Mouse (Mus musculus): ENCODE measurements around the gene Unkl. TPM values are rescaled to one million over a fixed set of nuclear protein-coding genes. Genes with fewer than 3 reads are reported as not detected.
A peak's percentile ranks its signal among the peaks of the same experiment; 100 is the strongest.

Gene Unkl
- polyA plus RNA-seq, 1 experiment from 2014 or later = 14.2 TPM

GRCm38 (mm10) chr17:25244239-25244638 is 56.0 kb downstream of the Unkl start:
- 92% methylated on average over 16 of the region's 16 CpGs for whole genome bisulfite sequencing
- H3K4me3 ChIP-seq = no peak overlapping the region
- H3K36me3 ChIP-seq = peaks cover 26% of the 10 kb centered on the region

GRCm38 (mm10) chr17:25248033-25248750 is 60.0 kb downstream of the Unkl start:
- Histone ChIP-seq H3K4me3 (no peak overlapping the region), H3K4me2 (replicated peaks) (no peak overlapping the region), H3K27me3 (no peaks in the 10 kb centered on the region), H3K27ac (replicated peaks) (no peak overlapping the region), H3K9ac (replicated peaks) (no peak overlapping the region), H3K9me3 (no peaks in the 10 kb centered on the region), H3K36me3 (peaks cover 15% of the 10 kb centered on the region), H3K4me1 (no peaks in the 10 kb centered on the region)
- 84% methylated on average over 18 of the region's 18 CpGs for WGBS
- no peak for ATAC-seq (replicated peaks)

More at GRCm38 (mm10) chr17:25244239-25244638, 56.0 kb downstream of the Unkl start:
- no peaks in the 10 kb centered on the region for H3K27me3 ChIP-seq
- no peaks in the 10 kb centered on the region for H3K9me3 ChIP-seq
- no peak for ATAC-seq (replicated peaks)
- H3K27ac ChIP-seq (replicated peaks) = no peak overlapping the region
- no peak overlapping the region for H3K4me2 ChIP-seq (replicated peaks)
- H3K4me1 ChIP-seq = peaks cover 16% of the 10 kb centered on the region
- no peak overlapping the region for H3K9ac ChIP-seq (replicated peaks)

DNA sequence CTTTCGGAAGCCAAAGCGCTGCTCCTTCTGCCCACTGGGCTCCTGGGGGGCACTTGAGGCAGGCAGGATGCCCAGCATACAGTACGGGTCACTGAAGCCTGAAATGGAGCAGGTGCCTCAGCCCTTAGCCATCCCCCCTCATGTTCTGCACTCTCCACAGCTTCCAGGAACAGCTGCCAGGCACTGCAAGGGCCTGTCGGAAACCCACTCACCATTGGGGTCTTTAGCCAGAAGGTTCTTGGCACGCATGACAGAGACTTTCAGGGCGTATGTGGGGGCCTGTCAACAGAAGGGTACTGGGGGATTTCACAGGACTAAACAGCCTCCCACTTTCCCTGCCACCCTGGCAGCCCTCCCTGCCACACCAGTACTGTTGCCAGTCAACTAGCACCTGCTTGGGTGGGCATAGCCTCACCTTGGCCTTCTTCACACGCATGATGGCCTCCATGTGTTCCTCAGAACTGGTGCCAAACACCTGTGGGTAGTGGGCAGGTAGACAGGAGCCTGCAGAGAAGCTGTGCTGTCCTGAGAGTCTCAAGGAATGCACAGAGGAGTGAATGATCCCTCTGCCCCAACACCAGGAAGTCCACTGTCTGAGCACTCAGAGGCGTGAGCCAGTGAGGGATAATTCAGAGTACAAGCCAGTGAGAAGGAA is 62.1 kb downstream of the Unkl start:
- no peak for ATAC-seq (replicated peaks)
- H3K9me3 ChIP-seq = no peaks in the 10 kb centered on the region
- WGBS = 71% methylated on average over 8 of the region's 8 CpGs
- peaks cover 9% of the 10 kb centered on the region for H3K4me1 ChIP-seq
- peaks cover 8% of the 10 kb centered on the region for H3K27me3 ChIP-seq
- no peak overlapping the region for H3K9ac ChIP-seq (replicated peaks)
- H3K27ac ChIP-seq (replicated peaks) = no peak overlapping the region
- no peaks in the 10 kb centered on the region for H3K36me3 ChIP-seq
- no peak overlapping the region for H3K4me2 ChIP-seq (replicated peaks)
- no peak overlapping the region for H3K4me3 ChIP-seq

GRCm38 (mm10) chr17:25252643-25253042 is 64.4 kb downstream of the Unkl start:
- H3K9ac ChIP-seq (replicated peaks) = no peak overlapping the region
- 0 out of 2 replicates have a peak, but pooled peaks have one; percentile 55 for ATAC-seq (replicated peaks)

GRCm38 (mm10) chr17:25253760-25254159 is 65.6 kb downstream of the Unkl start:
- Histone ChIP-seq H3K4me3 (no peak overlapping the region), H3K36me3 (no peaks in the 10 kb centered on the region), H3K27ac (replicated peaks) (peak overlapping the region; percentile 75), H3K27me3 (peaks cover 23% of the 10 kb centered on the region), H3K9ac (replicated peaks) (no peak overlapping the region), H3K9me3 (no peaks in the 10 kb centered on the region), H3K4me2 (replicated peaks) (peak overlapping the region; percentile 14; the same call in 1 of the 2 replicates), H3K4me1 (peaks cover 19% of the 10 kb centered on the region)
- ATAC-seq (replicated peaks) = no peak; the same call in 1 of the 2 replicates
- 14% methylated on average over 10 of the region's 10 CpGs for WGBS

More at GRCm38 (mm10) chr17:25252643-25253042, 64.4 kb downstream of the Unkl start:
- Histone ChIP-seq H3K4me2 (replicated peaks) (no peak overlapping the region), H3K4me1 (peaks cover 19% of the 10 kb centered on the region), H3K27ac (replicated peaks) (peak overlapping the region; percentile 75), H3K27me3 (peaks cover 23% of the 10 kb centered on the region), H3K36me3 (no peaks in the 10 kb centered on the region), H3K9me3 (no peaks in the 10 kb centered on the region), H3K4me3 (no peak overlapping the region)
- 27% methylated on average over 3 of the region's 3 CpGs for WGBS

DNA sequence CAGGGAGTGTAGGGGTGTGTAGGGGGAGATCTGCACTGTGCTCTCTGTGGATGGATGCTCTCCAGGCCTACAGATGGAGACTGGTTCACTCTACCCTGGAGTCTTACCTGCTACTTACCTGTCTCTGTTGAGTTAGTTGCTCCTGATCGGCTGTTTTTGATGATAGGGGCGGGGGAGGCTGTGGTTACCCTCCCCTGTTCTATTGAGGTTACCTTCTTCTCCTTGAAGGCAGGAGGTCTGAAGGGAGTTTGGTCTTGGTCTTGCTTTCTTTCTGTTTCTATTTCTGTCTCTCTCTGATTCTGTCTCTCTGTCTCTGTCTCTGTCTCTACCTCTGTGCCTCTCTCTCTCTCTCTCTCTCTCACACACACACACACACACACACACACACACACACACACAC is 66.9 kb downstream of the Unkl start:
- Histone ChIP-seq H3K4me1 (peaks cover 19% of the 10 kb centered on the region), H3K36me3 (peaks cover 12% of the 10 kb centered on the region), H3K9me3 (no peaks in the 10 kb centered on the region), H3K4me3 (no peak overlapping the region), H3K4me2 (replicated peaks) (no peak overlapping the region), H3K27me3 (peaks cover 23% of the 10 kb centered on the region), H3K9ac (replicated peaks) (no peak overlapping the region), H3K27ac (replicated peaks) (no peak overlapping the region)
- WGBS = 72% methylated on average over 2 of the region's 2 CpGs
- no peak for ATAC-seq (replicated peaks)

DNA sequence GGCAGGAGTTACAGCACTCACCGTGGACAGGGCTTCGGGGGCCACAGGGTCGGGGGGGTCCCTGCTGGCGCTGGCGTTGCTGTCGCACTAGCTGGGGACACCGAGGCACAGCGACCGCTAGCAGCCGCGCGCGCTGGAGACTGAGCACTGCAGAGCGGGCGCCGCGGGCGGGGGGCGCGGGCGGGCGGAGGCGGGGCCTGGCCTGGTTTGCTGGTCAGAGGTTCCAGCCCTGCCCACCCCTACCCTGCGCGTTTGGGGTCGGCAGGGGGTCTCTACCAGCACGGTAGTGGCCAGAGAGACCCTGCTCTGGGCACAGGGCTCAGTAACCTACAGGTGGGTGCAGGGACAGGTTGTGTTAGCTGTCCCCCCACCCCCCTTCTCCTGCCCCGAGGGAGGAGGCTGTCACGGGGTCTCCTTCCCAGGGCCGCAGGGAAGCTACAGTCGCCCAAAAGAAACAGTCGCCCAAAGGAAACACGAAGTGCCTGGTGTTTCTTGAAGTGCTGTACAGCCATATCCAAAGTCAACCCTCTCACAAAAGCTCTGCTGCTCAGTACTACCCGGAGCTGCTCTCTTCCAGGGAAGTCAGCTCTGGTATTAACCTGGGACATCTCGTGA is 68.0 kb downstream of the Unkl start, which contains the start of gene Baiap3:
Gene Baiap3, minus strand, starts transcription at position 225 of the 615 bp plus-strand sequence.
- Histone ChIP-seq H3K27me3 (peaks cover 23% of the 10 kb centered on the region), H3K27ac (replicated peaks) (no peak within 1 kb of the TSS), H3K4me1 (peaks cover 19% of the 10 kb centered on the region), H3K9me3 (no peaks in the 10 kb centered on the region), H3K4me3 (peak within 1 kb of the TSS; percentile 25), H3K4me2 (replicated peaks) (peak within 1 kb of the TSS; percentile 35), H3K9ac (replicated peaks) (0 out of 2 replicates have a peak within 1 kb of the TSS, but pooled peaks have one; percentile 3), H3K36me3 (peaks cover 14% of the 10 kb centered on the region)
- WGBS = 3% methylated on average over 35 of the region's 35 CpGs
- ATAC-seq (replicated peaks) = no peak; the same call in 1 of the 2 replicates

DNA sequence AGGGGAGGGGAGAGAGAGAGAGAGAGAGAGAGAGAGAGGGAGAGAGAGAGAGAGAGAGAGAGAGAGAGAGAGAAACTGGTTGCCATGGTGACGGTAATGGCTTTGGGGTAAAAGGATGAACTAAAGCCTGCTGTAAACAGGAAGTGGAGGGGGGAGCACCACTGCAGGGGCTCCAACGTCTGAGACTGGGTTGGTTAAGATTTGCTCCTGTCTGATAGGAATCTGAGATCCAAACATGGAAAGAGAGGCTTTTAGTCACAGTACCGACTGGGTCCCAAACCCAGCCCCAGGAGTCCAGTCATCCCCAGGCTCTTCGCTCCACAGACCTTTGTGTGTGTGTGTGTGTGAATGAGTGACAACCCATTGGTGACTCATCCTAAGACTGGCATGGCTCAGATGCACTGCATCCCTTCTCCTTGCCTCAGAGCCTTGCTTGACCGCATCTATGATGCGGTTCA is 69.6 kb downstream of the Unkl start:
- H3K27ac ChIP-seq (replicated peaks) = no peak overlapping the region
- H3K4me3 ChIP-seq = no peak overlapping the region
- H3K4me1 ChIP-seq = peaks cover 19% of the 10 kb centered on the region
- H3K4me2 ChIP-seq (replicated peaks) = no peak overlapping the region
- peaks cover 20% of the 10 kb centered on the region for H3K36me3 ChIP-seq
- H3K27me3 ChIP-seq = peaks cover 23% of the 10 kb centered on the region
- 60% methylated on average over 6 of the region's 6 CpGs for WGBS
- H3K9ac ChIP-seq (replicated peaks) = no peak overlapping the region
- H3K9me3 ChIP-seq = no peaks in the 10 kb centered on the region
- ATAC-seq (replicated peaks) = no peak

- Histone ChIP-seq H3K9me3 (no peaks in the 10 kb centered on the region), H3K4me2 (replicated peaks) (no peak overlapping the region), H3K27me3 (no peaks in the 10 kb centered on the region), H3K9ac (replicated peaks) (no peak overlapping the region), H3K4me3 (no peak overlapping the region), H3K36me3 (peaks cover 76% of the 10 kb centered on the region), H3K27ac (replicated peaks) (no peak overlapping the region), H3K4me1 (peaks cover 1% of the 10 kb centered on the region; the same call in 1 of the 2 replicates)
- WGBS = 65% methylated on average over 3 of the region's 3 CpGs
- ATAC-seq (replicated peaks) = no peak
Measured at GRCm38 (mm10) chr17:25264453-25264852, 76.3 kb downstream of the Unkl start.

DNA sequence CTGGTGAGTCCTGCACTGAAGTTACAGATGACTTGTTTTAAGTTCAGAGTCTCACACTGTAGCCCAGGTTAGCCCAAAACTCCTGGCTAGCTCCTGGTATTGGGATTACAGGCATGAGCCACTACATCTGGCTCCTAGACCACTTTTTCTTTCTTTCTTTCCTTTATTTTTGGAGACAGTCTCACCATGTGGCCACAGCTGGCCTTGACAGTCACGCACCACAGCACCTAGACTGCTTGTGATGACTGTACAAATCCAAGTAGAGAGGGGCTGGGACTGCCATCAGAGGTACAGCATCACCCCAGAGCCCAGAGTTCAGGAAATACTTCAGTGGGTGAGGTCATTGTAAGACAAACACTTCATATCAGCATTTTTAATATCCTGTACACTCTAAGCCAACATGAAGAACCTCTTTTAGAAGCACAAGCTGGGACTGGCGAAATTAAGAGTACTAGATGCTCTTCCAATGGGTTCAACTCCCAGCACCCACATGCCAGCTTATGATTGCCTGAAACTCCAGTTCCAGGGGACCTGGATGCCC is 82.7 kb downstream of the Unkl start:
- no peak overlapping the region for H3K9ac ChIP-seq (replicated peaks)
- no peak overlapping the region for H3K27ac ChIP-seq (replicated peaks)
- peak overlapping the region; percentile 69 for H3K4me3 ChIP-seq
- H3K4me2 ChIP-seq (replicated peaks) = peak overlapping the region; percentile 93
- ATAC-seq (replicated peaks) = no peak
- peaks cover 35% of the 10 kb centered on the region for H3K4me1 ChIP-seq
- no peaks in the 10 kb centered on the region for H3K27me3 ChIP-seq
- H3K36me3 ChIP-seq = peaks cover 37% of the 10 kb centered on the region
- WGBS = 91% methylated on average over 2 of the region's 2 CpGs
- H3K9me3 ChIP-seq = no peaks in the 10 kb centered on the region

- Histone ChIP-seq H3K9me3 (no peaks in the 10 kb centered on the region), H3K27me3 (no peaks in the 10 kb centered on the region), H3K4me3 (peak overlapping the region; percentile 69), H3K4me2 (replicated peaks) (peak overlapping the region; percentile 93), H3K36me3 (peaks cover 23% of the 10 kb centered on the region), H3K27ac (replicated peaks) (peak overlapping the region; percentile 98), H3K4me1 (peaks cover 35% of the 10 kb centered on the region), H3K9ac (replicated peaks) (peak overlapping the region; percentile 88)
- 0% methylated on average over 10 of the region's 10 CpGs for WGBS
- no peak for ATAC-seq (replicated peaks)
Measured at GRCm38 (mm10) chr17:25272326-25272725, 84.1 kb downstream of the Unkl start.
